Mouse (Mus musculus): ENCODE data around the gene Ctnnal1. TPM values are rescaled to one million over a fixed set of nuclear protein-coding genes. Genes with fewer than 3 reads are reported as not detected.

Gene Ctnnal1
- polyA plus RNA-seq, 1 experiment: 13.4 TPM

DNA sequence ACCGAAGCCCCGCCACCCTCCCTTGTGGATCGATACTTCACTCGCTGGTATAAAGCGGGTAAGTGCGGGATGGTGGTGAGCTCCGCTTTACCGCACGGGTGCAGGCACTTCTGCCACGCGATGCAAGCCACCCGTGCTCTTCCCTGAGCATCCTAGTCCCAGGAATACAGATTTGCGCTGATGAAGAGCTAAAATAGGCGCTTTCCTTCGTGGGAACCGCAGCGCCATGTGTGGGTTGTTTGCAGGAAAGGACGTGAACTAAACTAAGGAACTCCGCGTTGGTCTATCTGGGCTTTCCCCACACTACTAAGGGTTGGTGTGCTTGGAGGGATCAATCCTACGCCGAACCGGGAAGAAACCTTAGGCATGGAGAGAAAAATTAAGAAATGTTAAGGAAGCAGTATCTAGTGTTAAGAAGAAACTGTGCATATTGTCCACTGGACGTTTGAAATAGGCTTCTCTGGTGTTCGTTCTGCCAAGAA, 62.3 kb downstream of the Ctnnal1 start:
- DNase-seq (ENCODE audit: low read depth): no peak

DNA sequence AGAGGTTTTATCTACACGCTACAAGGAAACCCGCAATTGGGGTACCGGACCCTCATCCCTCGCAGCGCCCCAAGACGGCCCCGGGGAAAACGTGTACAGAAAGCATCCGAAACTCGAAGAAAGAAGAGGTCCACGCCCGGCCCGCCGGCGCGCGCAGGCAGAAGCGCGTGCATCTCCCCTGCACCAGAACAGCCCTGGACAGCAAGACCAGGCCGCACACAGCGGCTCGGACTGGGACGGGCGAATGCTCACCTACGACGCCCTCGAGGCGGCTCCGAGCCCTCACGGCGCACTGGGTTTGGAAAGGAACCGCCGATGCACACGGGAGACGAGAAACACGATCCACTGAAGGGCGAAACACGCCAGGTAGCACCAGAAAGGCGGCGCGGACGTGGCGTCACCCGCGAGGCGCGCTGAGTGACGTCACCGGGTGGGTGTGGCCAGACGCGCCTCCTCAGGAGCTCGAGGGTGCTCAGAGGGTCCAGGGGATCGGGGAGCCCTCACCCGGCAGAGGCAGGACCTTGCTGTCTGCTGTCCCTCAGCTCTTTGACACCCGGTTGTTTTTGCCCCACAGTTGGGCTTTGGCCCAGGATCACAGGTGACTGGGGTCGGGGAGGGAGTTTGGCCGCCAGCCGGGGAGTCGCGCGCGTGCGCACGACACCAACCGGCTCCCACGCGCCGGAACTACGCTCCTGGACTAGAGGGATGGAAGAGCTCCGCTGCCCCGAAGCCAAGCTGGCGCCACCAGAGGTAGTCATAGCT, 62.9 kb downstream of the Ctnnal1 start, which contains the start of the genes Elp1 and Fam206a:
TSS of gene Elp1 (minus strand) at position 425 of the 762 bp plus-strand sequence.
TSS of gene Fam206a (plus strand) at position 439 of the 762 bp plus-strand sequence.
- peak; percentile 37 for DNase-seq (ENCODE audit: low read depth)

DNA sequence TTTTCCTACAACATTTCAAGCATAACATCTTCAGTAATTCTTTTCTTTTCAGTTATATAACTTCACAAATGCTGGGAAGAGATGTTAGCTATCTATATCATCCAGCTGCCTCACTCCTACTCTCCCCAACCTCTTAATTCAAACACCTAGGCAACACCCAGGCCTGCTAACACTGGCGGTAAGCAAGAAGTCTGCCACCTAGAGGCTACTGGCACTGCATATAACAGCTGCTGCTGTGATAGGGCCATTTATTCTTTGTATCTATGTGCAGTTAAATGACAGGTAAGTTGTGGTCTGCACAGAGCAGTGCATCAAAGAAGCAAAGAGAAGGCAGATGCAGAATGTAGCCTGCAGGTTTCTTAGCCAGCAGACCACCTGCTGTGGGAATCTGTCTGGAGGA, 73.6 kb downstream of the Ctnnal1 start:
- DNase-seq (ENCODE audit: low read depth): no peak

DNA sequence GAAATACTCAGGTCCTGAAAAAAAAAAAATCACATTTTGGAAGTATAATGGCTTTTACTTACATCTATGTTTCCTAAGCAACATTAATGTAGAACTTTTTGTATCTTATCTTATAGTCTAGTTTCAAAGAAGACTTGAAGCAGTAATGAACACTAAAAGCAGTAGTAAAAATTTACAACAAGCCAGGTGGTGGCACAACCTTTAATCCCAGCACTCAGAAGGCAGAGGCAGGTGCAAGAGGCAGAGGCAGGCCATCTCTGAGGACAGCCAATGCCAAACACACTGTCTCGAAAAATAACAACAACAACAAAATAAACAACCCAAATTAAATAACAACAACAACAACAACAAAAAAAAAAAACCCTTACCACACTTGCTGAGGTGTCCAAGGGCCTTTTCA, 93.9 kb downstream of the Ctnnal1 start:
- no peak for DNase-seq (ENCODE audit: low read depth)

DNA sequence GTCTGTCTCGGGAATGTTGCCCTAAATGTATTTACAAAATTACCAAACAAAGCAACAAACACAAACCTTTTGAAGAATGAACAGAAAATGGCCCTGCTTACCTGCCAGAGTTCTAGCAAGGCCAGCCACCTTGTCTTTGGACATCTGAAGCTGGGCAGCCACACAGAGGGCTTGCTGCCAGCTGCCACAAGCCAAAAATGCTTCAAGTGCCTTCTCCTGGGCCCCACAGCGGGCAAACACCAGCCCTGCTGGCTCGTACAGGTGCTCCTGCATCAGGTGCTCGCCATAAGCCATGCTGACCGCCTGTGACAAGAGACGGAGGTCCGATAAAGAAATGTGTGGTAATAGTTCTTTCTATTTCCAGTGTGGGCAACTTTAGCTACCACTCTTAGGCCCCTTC, 96.1 kb downstream of the Ctnnal1 start:
- no peak for DNase-seq (ENCODE audit: low read depth)

GRCm38 (mm10) chr4:56767861-56768284, 97.1 kb downstream of the Ctnnal1 start:
- no peak for DNase-seq (ENCODE audit: low read depth)

Other genes starting within 250 kb of the Ctnnal1 start
- gene Gm26657, start 125.1 kb downstream of the Ctnnal1 start, polyA plus RNA-seq (2012; rRNA removed): not detected in 2 replicates
- gene Actl7b, start 123.7 kb downstream of the Ctnnal1 start, polyA plus RNA-seq (2012; rRNA removed): 1.8 and 3.2 TPM in 2 replicates
- 1.9 and 2.4 TPM in 2 replicates for gene Actl7a, start 121.8 kb downstream of the Ctnnal1 start, polyA plus RNA-seq (2012; rRNA removed)
- 12.0 and 17.1 TPM in 2 replicates for gene Elp1, start 62.9 kb downstream of the Ctnnal1 start, polyA plus RNA-seq (2012; rRNA removed)
- 3.2 and 4.9 TPM in 2 replicates for gene Fam206a, start 62.8 kb downstream of the Ctnnal1 start, polyA plus RNA-seq (2012; rRNA removed)
- 18.6 and 19.8 TPM in 2 replicates for gene Tmem245, start 82.2 kb upstream of the Ctnnal1 start, polyA plus RNA-seq (2012; rRNA removed)
- 0.04 TPM in 1 of 2 replicates, not detected in the other for gene Frrs1l, start 125.2 kb upstream of the Ctnnal1 start, polyA plus RNA-seq (2012; rRNA removed)